Mouse (Mus musculus) cerebellum, adult 2 months (tissue): ENCODE results near the gene Hfe2. TPM values are rescaled to one million over a fixed set of nuclear protein-coding genes. Genes with fewer than 3 reads are reported as not detected.

Experiments used
- DNase-seq, 2 experiments: peaks; one replicate each; pipeline ENCODE4 v3.0.0; 2021
- H3K27ac ChIP-seq: fragments of 200-500 bp; 2 replicates; pipeline ENCODE4 v1.5.1; 2012; ENCODE audit warnings: low read length, control low read depth, inconsistent platforms; ENCODE audit not compliant: insufficient read depth
- H3K27me3 ChIP-seq: fragments of 200-500 bp; 2 replicates; pipeline ENCODE4 v1.6.1; 2012; ENCODE audit warnings: inconsistent platforms, mild to moderate bottlenecking, low read length, moderate library complexity; ENCODE audit not compliant: control insufficient read depth, insufficient read depth
- H3K4me1 ChIP-seq: fragments of 200-500 bp; 2 replicates; pipeline ENCODE4 v1.6.1; 2011; ENCODE audit warnings: low read length; ENCODE audit not compliant: control insufficient read depth, insufficient read depth
- H3K4me3 ChIP-seq: fragments of 200-500 bp; replicated peaks from 2 replicates; pipeline ENCODE3; 2011; ENCODE audit warnings: mild to moderate bottlenecking, low read depth, low read length, control low read depth; ENCODE audit not compliant: insufficient read depth
- CTCF ChIP-seq: fragments of 200-500 bp; IDR thresholded peaks from 2 replicates; pipeline ENCODE4 v1.5.1; 2011; ENCODE audit warnings: low read depth, mild to moderate bottlenecking, control low read depth, low read length, moderate library complexity, borderline replicate concordance; ENCODE audit not compliant: insufficient read depth
- POLR2A ChIP-seq: fragments of 200-500 bp; IDR thresholded peaks from 2 replicates; pipeline ENCODE4 v1.6.1; 2011; ENCODE audit warnings: low read length, control low read depth, borderline replicate concordance; ENCODE audit not compliant: insufficient read depth
- WGBS: fragments of 180-500 bp; shearing (Covaris S2); methylation state at CpG from one replicate; pipeline ENCODE4 v1.1.7; 2018; 5-methylcytosine and 5-hydroxymethylcytosine counted together
- polyA plus RNA-seq: library from polyadenylated mRNA; depleted of rRNA; stranded (reverse); fragments of >200 nt; gene quantifications from 2 replicates; pipeline ENCODE4 v1.2.3, GENCODE M21; 2012

Hfe2 gene
- polyA plus RNA-seq, 1 experiment, result 0.41 TPM

DNA sequence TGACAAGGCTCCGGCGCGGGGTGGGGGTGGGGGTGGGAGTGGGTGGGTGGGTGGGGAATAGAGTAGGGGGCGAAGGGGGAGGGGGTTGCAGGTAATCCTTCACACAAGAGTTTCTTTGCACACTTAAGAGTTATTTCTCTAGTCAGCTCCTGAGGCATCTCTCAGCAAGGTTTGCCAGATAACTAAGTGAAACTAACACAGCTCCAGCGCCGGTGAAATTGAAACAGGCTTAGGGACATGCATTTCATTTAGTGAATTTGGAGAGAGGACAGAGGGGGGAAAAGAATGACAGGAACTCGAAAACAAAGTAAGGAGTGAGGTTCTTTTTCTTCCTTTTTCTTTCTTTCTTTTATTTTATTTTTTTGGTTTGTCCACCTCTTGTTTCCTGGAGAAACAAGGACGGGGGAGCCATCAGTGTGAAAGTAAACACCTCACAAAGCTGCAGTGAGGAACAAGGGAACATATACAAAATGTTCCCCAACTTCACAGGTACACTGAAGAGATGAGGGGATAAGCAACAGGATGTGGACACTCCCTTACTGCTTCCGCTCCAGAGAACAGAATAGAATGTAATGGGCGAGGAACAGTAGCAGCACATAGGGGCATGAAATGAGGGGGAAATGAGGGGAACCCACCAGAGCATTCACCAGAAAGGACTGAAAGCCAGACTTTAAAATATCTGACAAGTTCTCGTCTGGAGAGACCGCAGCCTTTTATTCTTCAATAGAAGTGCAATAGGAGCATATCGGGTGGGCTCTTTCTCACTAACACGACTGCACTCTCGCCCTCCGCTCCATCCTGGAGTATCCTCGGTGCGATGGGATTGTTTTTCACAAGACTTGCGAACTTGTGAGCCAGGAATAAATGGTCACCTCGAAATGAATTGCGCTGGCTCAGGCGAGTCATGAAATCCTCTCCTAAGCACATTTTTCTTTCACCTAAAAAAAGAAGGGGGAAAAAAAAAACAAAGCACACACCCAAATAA lies 32.0 kb downstream of the Hfe2 start:
- peak in 1 of 2 experiments; percentile 17 for DNase-seq
- WGBS, result 11% methylated on average over 22 of the region's 22 CpGs

DNA sequence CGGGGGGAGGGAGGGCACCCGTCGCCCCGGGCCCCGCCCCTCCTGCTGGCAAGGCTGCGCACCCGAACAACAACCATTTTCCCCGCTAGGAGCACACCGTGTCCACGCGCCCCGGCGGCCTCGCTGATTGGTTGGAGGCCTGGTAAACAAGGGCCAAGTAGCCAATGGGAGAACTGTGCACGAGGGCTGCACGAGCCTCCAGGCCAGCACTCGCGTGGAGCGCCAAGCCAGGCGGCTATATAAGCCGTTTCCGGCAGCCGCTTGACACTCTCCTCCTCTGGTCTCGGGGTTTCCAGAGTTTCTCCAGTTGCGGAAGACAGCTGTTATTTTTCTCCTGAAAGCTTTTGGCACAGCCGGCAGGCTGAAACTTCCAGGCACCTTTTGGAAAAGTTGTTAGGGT lies 32.7 kb downstream of the Hfe2 start, which contains the start of gene Txnip:
TSS of gene Txnip (plus strand) at position 264 of the 400 bp plus-strand sequence.
- 1% methylated on average over 26 of the region's 26 CpGs for WGBS
- peak; percentile 92 to 96 for DNase-seq
- no peaks in the 10 kb centered on the region; the same call in 1 of the 2 replicates for H3K4me1 ChIP-seq
- TF ChIP-seq CTCF, result peak; percentile 13; the same call in 1 of the 2 replicates
- TF ChIP-seq POLR2A, result peak; percentile 55; the same call in 1 of the 2 replicates
- H3K4me3 ChIP-seq, result peak within 1 kb of the TSS; percentile 62
- H3K27me3 ChIP-seq, result no peaks in the 10 kb centered on the region
- H3K27ac ChIP-seq, result 0 out of 2 replicates have a peak within 1 kb of the TSS, but pooled peaks have one; percentile 4

More for the DNA sequence above, 32.0 kb downstream of the Hfe2 start:
- Histone ChIP-seq H3K4me1 (no peaks in the 10 kb centered on the region; the same call in 1 of the 2 replicates), H3K27ac (0 out of 2 replicates have a peak overlapping the region, but pooled peaks have one; percentile 4), H3K27me3 (no peaks in the 10 kb centered on the region), H3K4me3 (peak overlapping the region; percentile 62)
- TF ChIP-seq CTCF (no peak), POLR2A (no peak)

DNA sequence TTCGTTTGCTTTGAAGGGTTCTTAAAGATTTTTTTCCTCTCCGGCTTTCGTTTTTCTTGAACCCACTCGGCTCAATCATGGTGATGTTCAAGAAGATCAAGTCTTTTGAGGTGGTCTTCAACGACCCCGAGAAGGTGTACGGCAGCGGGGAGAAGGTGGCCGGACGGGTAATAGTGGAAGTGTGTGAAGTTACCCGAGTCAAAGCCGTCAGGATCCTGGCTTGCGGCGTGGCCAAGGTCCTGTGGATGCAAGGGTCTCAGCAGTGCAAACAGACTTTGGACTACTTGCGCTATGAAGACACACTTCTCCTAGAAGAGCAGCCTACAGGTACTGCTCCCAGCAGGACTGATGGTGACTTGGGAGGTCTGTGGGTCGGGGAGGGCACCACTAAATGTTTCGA lies 33.2 kb downstream of the Hfe2 start:
- 5% methylated on average over 17 of the region's 17 CpGs for WGBS
- Histone ChIP-seq H3K27ac (no peak overlapping the region), H3K4me1 (no peaks in the 10 kb centered on the region; the same call in 1 of the 2 replicates), H3K4me3 (peak overlapping the region; percentile 62), H3K27me3 (no peaks in the 10 kb centered on the region)
- DNase-seq, result no peak
- TF ChIP-seq POLR2A, result no peak
- TF ChIP-seq CTCF, result no peak

DNA sequence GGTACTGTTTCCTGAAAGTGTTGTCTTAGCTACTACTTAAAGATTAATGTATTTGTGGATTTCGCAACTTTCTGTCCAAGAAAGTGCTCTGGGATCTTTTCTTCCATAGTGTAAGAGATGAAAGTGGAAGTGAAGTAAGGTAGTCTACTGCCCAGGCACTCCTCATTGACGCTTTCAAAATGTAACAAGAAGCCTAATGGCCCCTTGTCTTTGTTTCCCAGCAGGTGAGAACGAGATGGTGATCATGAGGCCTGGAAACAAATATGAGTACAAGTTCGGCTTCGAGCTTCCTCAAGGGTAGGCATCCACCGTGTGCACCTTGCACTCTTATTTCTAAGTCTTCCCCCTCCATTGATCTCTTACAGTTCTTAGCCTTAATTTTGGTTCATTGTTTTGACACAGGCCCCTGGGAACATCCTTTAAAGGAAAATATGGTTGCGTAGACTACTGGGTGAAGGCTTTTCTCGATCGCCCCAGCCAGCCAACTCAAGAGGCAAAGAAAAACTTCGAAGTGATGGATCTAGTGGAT lies 33.8 kb downstream of the Hfe2 start:
- 63% methylated on average over 10 of the region's 10 CpGs for WGBS
- Histone ChIP-seq H3K27me3 (no peaks in the 10 kb centered on the region), H3K4me1 (no peaks in the 10 kb centered on the region; the same call in 1 of the 2 replicates)

DNA sequence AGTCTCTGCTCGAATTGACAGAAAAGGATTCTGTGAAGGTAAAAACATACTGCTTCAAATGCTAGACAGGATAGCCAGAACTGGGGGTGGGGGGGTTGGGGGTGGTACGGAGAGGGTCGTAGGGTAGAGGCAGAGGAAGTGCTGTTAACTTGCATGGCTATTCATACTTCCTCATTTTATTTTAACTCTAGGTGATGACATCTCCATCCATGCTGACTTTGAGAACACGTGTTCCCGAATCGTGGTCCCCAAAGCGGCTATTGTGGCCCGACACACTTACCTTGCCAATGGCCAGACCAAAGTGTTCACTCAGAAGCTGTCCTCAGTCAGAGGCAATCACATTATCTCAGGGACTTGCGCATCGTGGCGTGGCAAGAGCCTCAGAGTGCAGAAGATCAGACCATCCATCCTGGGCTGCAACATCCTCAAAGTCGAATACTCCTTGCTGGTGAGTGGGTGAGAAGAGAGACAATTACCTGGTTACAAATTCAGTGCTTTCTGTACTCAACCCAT lies 34.5 kb downstream of the Hfe2 start:
- DNase-seq, result no peak
- no peak for TF ChIP-seq POLR2A
- TF ChIP-seq CTCF, result no peak
- Histone ChIP-seq H3K4me1 (no peaks in the 10 kb centered on the region; the same call in 1 of the 2 replicates), H3K4me3 (peak overlapping the region; percentile 44), H3K27ac (no peak overlapping the region), H3K27me3 (no peaks in the 10 kb centered on the region)
- WGBS, result 43% methylated on average over 12 of the region's 12 CpGs

More for the DNA sequence above, 33.8 kb downstream of the Hfe2 start:
- no peak overlapping the region for H3K27ac ChIP-seq
- no peak for DNase-seq
- H3K4me3 ChIP-seq, result peak overlapping the region; percentile 9
- TF ChIP-seq POLR2A, result no peak
- no peak for TF ChIP-seq CTCF

DNA sequence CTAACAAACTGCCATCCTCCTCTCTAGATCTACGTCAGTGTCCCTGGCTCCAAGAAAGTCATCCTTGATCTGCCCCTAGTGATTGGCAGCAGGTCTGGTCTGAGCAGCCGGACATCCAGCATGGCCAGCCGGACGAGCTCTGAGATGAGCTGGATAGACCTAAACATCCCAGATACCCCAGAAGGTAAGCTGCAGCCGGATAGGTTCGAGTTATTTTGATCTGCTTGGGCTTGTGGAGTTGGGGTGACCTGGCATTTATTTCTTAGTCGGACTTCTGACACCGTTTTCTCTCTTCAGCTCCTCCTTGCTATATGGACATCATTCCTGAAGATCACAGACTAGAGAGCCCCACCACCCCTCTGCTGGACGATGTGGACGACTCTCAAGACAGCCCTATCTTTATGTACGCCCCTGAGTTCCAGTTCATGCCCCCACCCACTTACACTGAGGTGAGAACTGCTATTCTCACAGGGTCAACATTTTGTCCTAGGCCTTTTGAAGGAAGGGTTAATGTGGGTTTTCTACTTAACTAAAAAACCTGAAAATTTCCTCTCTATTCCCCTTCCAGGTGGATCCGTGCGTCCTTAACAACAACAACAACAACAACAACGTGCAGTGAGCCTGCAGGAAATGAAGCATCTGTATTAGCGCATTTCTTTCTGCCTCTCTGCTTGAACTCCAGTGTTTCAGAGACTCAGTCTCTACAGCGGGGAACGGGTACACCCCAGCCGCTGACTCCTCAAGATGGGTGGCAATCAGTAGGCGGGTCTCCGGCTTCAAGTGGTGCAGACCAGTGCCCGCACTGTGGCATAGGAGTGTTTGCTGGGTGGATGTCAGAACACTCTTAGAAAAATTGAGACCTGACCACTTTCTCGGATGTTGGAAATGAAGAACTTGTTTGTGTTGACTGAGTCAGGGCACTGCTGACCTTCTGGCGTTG lies 35.2 kb downstream of the Hfe2 start:
- H3K27ac ChIP-seq, result no peak overlapping the region
- no peaks in the 10 kb centered on the region for H3K27me3 ChIP-seq
- no peak for TF ChIP-seq POLR2A
- no peak for TF ChIP-seq CTCF
- H3K4me3 ChIP-seq, result peak overlapping the region; percentile 17
- DNase-seq, result no peak
- H3K4me1 ChIP-seq, result no peaks in the 10 kb centered on the region; the same call in 1 of the 2 replicates
- 53% methylated on average over 23 of the region's 23 CpGs for WGBS
